Comparison of ENCODE assay signal across 9 mouse cellular contexts in the genomic region with DNA sequence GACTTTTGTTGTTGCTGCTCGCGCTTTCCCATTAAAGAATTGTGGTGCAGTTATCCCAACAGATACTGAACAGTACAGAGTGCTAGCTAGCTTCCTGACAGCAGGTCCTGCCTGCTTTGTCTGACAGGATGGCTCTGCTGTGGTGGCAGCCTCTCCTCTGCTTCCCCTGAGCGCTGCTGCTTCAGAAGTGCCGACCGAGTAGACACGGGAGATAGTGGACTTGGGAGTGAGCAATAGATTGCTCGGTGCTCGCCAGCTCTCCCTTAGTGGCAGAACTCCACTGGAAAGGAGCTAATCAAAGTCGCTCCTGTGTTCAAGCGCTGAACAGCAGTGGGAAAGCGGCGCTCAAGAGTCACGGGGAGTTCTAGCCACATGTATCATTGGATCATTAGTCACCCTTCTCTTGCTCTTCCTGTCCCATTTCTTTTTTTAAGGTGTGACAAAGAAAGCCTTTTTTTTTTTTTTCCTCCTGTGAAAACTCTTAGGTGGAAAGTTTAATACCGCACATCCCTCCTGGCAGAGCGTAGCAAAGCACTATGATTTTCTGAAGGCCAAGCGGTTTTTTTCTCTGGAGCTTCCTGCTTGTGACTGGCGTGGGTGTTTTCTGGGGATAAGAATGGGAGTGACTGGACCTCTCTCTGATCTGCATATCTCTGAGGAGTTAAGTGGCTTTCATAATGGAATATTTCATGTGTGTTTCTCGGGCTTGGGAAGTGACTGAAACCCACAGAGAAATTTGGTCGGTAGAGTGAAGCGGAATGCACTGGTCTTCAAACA. TPM values are rescaled to one million over a fixed set of nuclear protein-coding genes. Genes with fewer than 3 reads are reported as not detected.
DNase-seq lines count a peak whose midpoint lies in the region; ATAC-seq and TF ChIP-seq lines count a peak whose summit lies in the region.
"Had no signal": no experiment of that assay in that cellular context is flagged by ENCODE, and none has a peak within 500 bp of the region (broad histone marks: within the 10 kb centered on the region; RNA-seq: fewer than 3 reads in every experiment).

No protein-coding gene starts in this region.

- no peak for TF ChIP-seq EP300 in heart, postnatal 0 days (IDR thresholded peaks at IDR 0.05; ENCODE audit: low read depth)

- H3K36me3 ChIP-seq in kidney, adult 2 months (ENCODE audit: control insufficient read depth, insufficient read depth, low read length): no peaks in the 10 kb centered on the region
- no peaks in the 10 kb centered on the region for H3K36me3 ChIP-seq in kidney, embryonic 14.5 days (ENCODE audit: control insufficient read depth, insufficient read depth, low read length)
- H3K36me3 ChIP-seq in heart, postnatal 0 days (replicated peaks; ENCODE audit: control insufficient read depth, insufficient read depth, low read length): no peaks in the 10 kb centered on the region
- H3K36me3 ChIP-seq in neural tube, embryonic 15.5 days: no peaks in the 10 kb centered on the region
- H3K36me3 ChIP-seq: embryonic facial prominence, embryonic 12.5 days had no signal

- H3K27me3 ChIP-seq in kidney, adult 2 months (replicated peaks; ENCODE audit: control insufficient read depth, insufficient read depth, low read length): no peaks in the 10 kb centered on the region
- H3K27me3 ChIP-seq in kidney, embryonic 14.5 days (ENCODE audit: control insufficient read depth, insufficient read depth, low read length): no peaks in the 10 kb centered on the region
- peaks cover 31% of the 10 kb centered on the region for H3K27me3 ChIP-seq in heart, postnatal 0 days (ENCODE audit: control insufficient read depth, insufficient read depth, low read length)
- H3K27me3 ChIP-seq in neural tube, embryonic 15.5 days (replicated peaks): no peaks in the 10 kb centered on the region
- H3K27me3 ChIP-seq: embryonic facial prominence, embryonic 12.5 days had no signal

- no peaks in the 10 kb centered on the region for H3K4me1 ChIP-seq in kidney, adult 2 months (ENCODE audit: control insufficient read depth, insufficient read depth, low read length)
- 0 out of 2 replicates have a peak, but pooled peaks cover 4% of the 10 kb centered on the region for H3K4me1 ChIP-seq in kidney, embryonic 14.5 days (ENCODE audit: control insufficient read depth, insufficient read depth, low read length)
- 0 out of 2 replicates have a peak, but pooled peaks cover 2% of the 10 kb centered on the region for H3K4me1 ChIP-seq in brown adipose tissue, adult 24 weeks (ENCODE audit: control insufficient read depth, insufficient read depth, insufficient read length, low read length)
- 0 out of 2 replicates have a peak, but pooled peaks cover 5% of the 10 kb centered on the region for H3K4me1 ChIP-seq in heart, postnatal 0 days (ENCODE audit: control insufficient read depth, insufficient read depth)
- peaks cover 21% of the 10 kb centered on the region for H3K4me1 ChIP-seq in neural tube, embryonic 15.5 days

- peak; percentile 16 for DNase-seq in kidney, adult 2 months
- peak; percentile 29 for DNase-seq in heart, postnatal 0 days (ENCODE audit: low spot score)
- DNase-seq in kidney, postnatal 36 days: peak; percentile 16 to 42
- no peak for DNase-seq in cerebellum, adult 8-10 months
- DNase-seq in urinary bladder, postnatal 10 days (ENCODE audit: low spot score): no peak

- no peak for TF ChIP-seq CTCF in kidney, adult 2 months (conservative IDR thresholded peaks at IDR 0.05; ENCODE audit: insufficient read depth, insufficient read length, low read depth, low read length)
- no peak for TF ChIP-seq CTCF in heart, postnatal 0 days (IDR thresholded peaks at IDR 0.05; ENCODE audit: low read depth)

- H3K4me3 ChIP-seq in kidney, adult 2 months (ENCODE audit: insufficient read depth, low read depth, low read length): peak overlapping the region; percentile 12; the same call in 1 of the 2 replicates
- H3K4me3 ChIP-seq in kidney, embryonic 14.5 days (ENCODE audit: low read length): no peak overlapping the region
- peak overlapping the region; percentile 13 for H3K4me3 ChIP-seq in brown adipose tissue, adult 24 weeks (ENCODE audit: insufficient read depth, low read depth, low read length)
- H3K4me3 ChIP-seq in heart, postnatal 0 days (ENCODE audit: low read depth, low read length): peak overlapping the region; percentile 23
- H3K4me3 ChIP-seq in neural tube, embryonic 15.5 days (replicated peaks): peak overlapping the region; percentile 12; the same call in 1 of the 2 replicates
- H3K4me3 ChIP-seq: embryonic facial prominence, embryonic 12.5 days had no signal

- TF ChIP-seq POLR2A in kidney, adult 2 months (IDR thresholded peaks at IDR 0.05; ENCODE audit: low read depth, low read length): no peak

- H3K27ac ChIP-seq in kidney, adult 2 months (ENCODE audit: insufficient read depth, low read depth, low read length): no peak overlapping the region
- H3K27ac ChIP-seq in kidney, embryonic 14.5 days (ENCODE audit: low read depth, low read length): no peak overlapping the region
- 0 out of 2 replicates have a peak overlapping the region, but pooled peaks have one; percentile 21 for H3K27ac ChIP-seq in brown adipose tissue, adult 24 weeks (replicated peaks; ENCODE audit: low read depth, low read length)
- no peak overlapping the region for H3K27ac ChIP-seq in heart, postnatal 0 days (ENCODE audit: low read depth)
- H3K27ac ChIP-seq in neural tube, embryonic 15.5 days (replicated peaks): peak overlapping the region; percentile 45; the same call in 1 of the 2 replicates
- H3K27ac ChIP-seq: embryonic facial prominence, embryonic 12.5 days had no signal

- WGBS in kidney, adult 2 months: 50% methylated on average over 20 of the region's 20 CpGs
- 63% methylated on average over 20 of the region's 20 CpGs for WGBS in kidney, embryonic 14.5 days
- 29% methylated on average over 20 of the region's 20 CpGs for WGBS in heart, postnatal 0 days
- 46% methylated on average over 20 of the region's 20 CpGs for WGBS in neural tube, embryonic 15.5 days

- no peak for ATAC-seq in kidney, embryonic 14.5 days (ENCODE audit: low FRiP score, low TSS enrichment)
- ATAC-seq in heart, postnatal 0 days (ENCODE audit: insufficient read depth, low read depth): peak; percentile 36; the same call in 1 of the 2 replicates
- ATAC-seq in neural tube, embryonic 15.5 days (ENCODE audit: low FRiP score): peak; percentile 69; the same call in 1 of the 2 replicates

- H3K9me3 ChIP-seq in kidney, embryonic 14.5 days (ENCODE audit: control insufficient read depth, low read length): no peaks in the 10 kb centered on the region
- H3K9me3 ChIP-seq in heart, postnatal 0 days (replicated peaks; ENCODE audit: control insufficient read depth, low read length): peaks cover 6% of the 10 kb centered on the region; the same call in 1 of the 2 replicates
- no peaks in the 10 kb centered on the region for H3K9me3 ChIP-seq in neural tube, embryonic 15.5 days (replicated peaks)
- H3K9me3 ChIP-seq: embryonic facial prominence, embryonic 12.5 days had no signal

- no peak overlapping the region for H3K9ac ChIP-seq in kidney, embryonic 14.5 days (ENCODE audit: low read depth, low read length)
- no peak overlapping the region for H3K9ac ChIP-seq in heart, postnatal 0 days (replicated peaks; ENCODE audit: low read depth, low read length)
- 0 out of 2 replicates have a peak overlapping the region, but pooled peaks have one; percentile 14 for H3K9ac ChIP-seq in neural tube, embryonic 15.5 days (replicated peaks)
- H3K9ac ChIP-seq: embryonic facial prominence, embryonic 12.5 days had no signal

- H3K4me2 ChIP-seq in kidney, embryonic 14.5 days (replicated peaks; ENCODE audit: low read depth, low read length): no peak overlapping the region; the same call in 1 of the 2 replicates
- H3K4me2 ChIP-seq in heart, postnatal 0 days (ENCODE audit: low read depth, low read length): peak overlapping the region; percentile 52
- H3K4me2 ChIP-seq in neural tube, embryonic 15.5 days: peak overlapping the region; percentile 43
- H3K4me2 ChIP-seq: embryonic facial prominence, embryonic 12.5 days had no signal

RNA-seq across cellular contexts. Expression of a gene that starts 42.8 kb away (rescaled TPM):
- 12.8 and 13.0 TPM in 2 replicates for polyA plus RNA-seq in kidney, adult 2 months (2012; rRNA removed)
- polyA plus RNA-seq in kidney, embryonic 14.5 days (2014; fragmentation: Nextera tagmentation; extraction: Ambion mirVana): 6.7 and 7.0 TPM in 2 replicates
- polyA plus RNA-seq in brown adipose tissue, adult 24 weeks (2012; ENCODE audit: insufficient read depth, insufficient read length, missing spikeins): 8.2 and 11.5 TPM in 2 replicates
- 10.7 and 13.2 TPM in 2 replicates for total RNA-seq in heart, postnatal 0 days (2014; rRNA removed; ENCODE audit: low replicate concordance)
- 5.5 and 6.6 TPM in 2 replicates for polyA plus RNA-seq in heart, postnatal 0 days (2015; fragmentation: Nextera tagmentation; extraction: Ambion mirVana)
- 4.1 and 4.7 TPM in 2 replicates for polyA plus RNA-seq in neural tube, embryonic 15.5 days (2015; fragmentation: Nextera tagmentation; extraction: Ambion mirVana)

Comparison
In these comparisons a context has a peak if more than half of its experiments do, and no peak if none do; other contexts are left out.
1. DNase-seq: peak in kidney, adult 2 months (single experiment), heart, postnatal 0 days (single experiment) and kidney, postnatal 36 days (2 of 2); none in cerebellum, adult 8-10 months (single experiment) and urinary bladder, postnatal 10 days (single experiment).
2. H3K27ac ChIP-seq: peak in brown adipose tissue, adult 24 weeks (single experiment) and neural tube, embryonic 15.5 days (single experiment); none in kidney, adult 2 months (single experiment), kidney, embryonic 14.5 days (single experiment) and heart, postnatal 0 days (single experiment).